Mouse (Mus musculus): Measurements from ENCODE around the gene Klhl40. TPM values are rescaled to one million over a fixed set of nuclear protein-coding genes. Genes with fewer than 3 reads are reported as not detected.

Klhl40 gene
- total and polyA plus RNA-seq, 2 experiments from 2014 or later, result 14.5 to 20.7 TPM

GRCm38 (mm10) chr9:121778066-121778624 lies 738 bp downstream of the Klhl40 start:
- Histone ChIP-seq H3K36me3 (replicated peaks; ENCODE audit: control insufficient read depth, insufficient read depth, low read length) (no peaks in the 10 kb centered on the region), H3K9ac (replicated peaks; ENCODE audit: low read depth, low read length) (no peak overlapping the region), H3K4me3 (ENCODE audit: low read depth, low read length) (peak overlapping the region; percentile 35), H3K9me3 (replicated peaks; ENCODE audit: control insufficient read depth, low read length) (no peaks in the 10 kb centered on the region), H3K27ac (ENCODE audit: low read depth) (peak overlapping the region; percentile 82), H3K4me2 (ENCODE audit: low read depth, low read length) (peak overlapping the region; percentile 69), H3K4me1 (ENCODE audit: control insufficient read depth, insufficient read depth) (peaks cover 38% of the 10 kb centered on the region), H3K27me3 (ENCODE audit: control insufficient read depth, insufficient read depth, low read length) (peaks cover 19% of the 10 kb centered on the region; the same call in 1 of the 2 replicates)
- no peak for DNase-seq (ENCODE audit: low spot score)
- 13% methylated on average over 54 of the region's 54 CpGs for WGBS
- peak; percentile 29 for ATAC-seq (ENCODE audit: insufficient read depth, low read depth)
- no peak for TF ChIP-seq CTCF (IDR thresholded peaks at IDR 0.05; ENCODE audit: low read depth)
- TF ChIP-seq EP300 (IDR thresholded peaks at IDR 0.05; ENCODE audit: low read depth), result no peak

- Histone ChIP-seq H3K27me3 (ENCODE audit: control insufficient read depth, insufficient read depth, low read length) (no peaks in the 10 kb centered on the region), H3K36me3 (replicated peaks; ENCODE audit: control insufficient read depth, insufficient read depth, low read length) (0 out of 2 replicates have a peak, but pooled peaks cover 7% of the 10 kb centered on the region), H3K4me1 (ENCODE audit: control insufficient read depth, insufficient read depth) (no peaks in the 10 kb centered on the region), H3K27ac (ENCODE audit: low read depth) (no peak overlapping the region), H3K4me3 (ENCODE audit: low read depth, low read length) (no peak overlapping the region), H3K9me3 (replicated peaks; ENCODE audit: control insufficient read depth, low read length) (no peaks in the 10 kb centered on the region), H3K9ac (replicated peaks; ENCODE audit: low read depth, low read length) (no peak overlapping the region), H3K4me2 (ENCODE audit: low read depth, low read length) (no peak overlapping the region)
- ATAC-seq (ENCODE audit: insufficient read depth, low read depth), result peak; percentile 36; the same call in 1 of the 2 replicates
- WGBS, result 72% methylated on average over 12 of the region's 12 CpGs
- no peak for TF ChIP-seq CTCF (IDR thresholded peaks at IDR 0.05; ENCODE audit: low read depth)
- no peak for TF ChIP-seq EP300 (IDR thresholded peaks at IDR 0.05; ENCODE audit: low read depth)
- no peak for DNase-seq (ENCODE audit: low spot score)
Observed at GRCm38 (mm10) chr9:121784801-121785200, 7.4 kb downstream of the Klhl40 start.

GRCm38 (mm10) chr9:121785261-121785660 lies 7.9 kb downstream of the Klhl40 start:
- Histone ChIP-seq H3K4me2 (ENCODE audit: low read depth, low read length) (no peak overlapping the region), H3K36me3 (replicated peaks; ENCODE audit: control insufficient read depth, insufficient read depth, low read length) (0 out of 2 replicates have a peak, but pooled peaks cover 7% of the 10 kb centered on the region), H3K27me3 (ENCODE audit: control insufficient read depth, insufficient read depth, low read length) (no peaks in the 10 kb centered on the region), H3K9me3 (replicated peaks; ENCODE audit: control insufficient read depth, low read length) (no peaks in the 10 kb centered on the region), H3K9ac (replicated peaks; ENCODE audit: low read depth, low read length) (no peak overlapping the region), H3K27ac (ENCODE audit: low read depth) (no peak overlapping the region), H3K4me1 (ENCODE audit: control insufficient read depth, insufficient read depth) (no peaks in the 10 kb centered on the region), H3K4me3 (ENCODE audit: low read depth, low read length) (no peak overlapping the region)
- TF ChIP-seq CTCF (IDR thresholded peaks at IDR 0.05; ENCODE audit: low read depth) (no peak), EP300 (IDR thresholded peaks at IDR 0.05; ENCODE audit: low read depth) (no peak)
- no peak for DNase-seq (ENCODE audit: low spot score)
- no peak for ATAC-seq (ENCODE audit: insufficient read depth, low read depth)
- WGBS, result 74% methylated on average over 8 of the region's 8 CpGs

- ATAC-seq (ENCODE audit: insufficient read depth, low read depth) (no peak), DNase-seq (ENCODE audit: low spot score) (no peak)
- H3K9ac ChIP-seq (replicated peaks; ENCODE audit: low read depth, low read length), result no peak overlapping the region
- 74% methylated on average over 2 of the region's 2 CpGs for WGBS
- H3K9me3 ChIP-seq (replicated peaks; ENCODE audit: control insufficient read depth, low read length), result no peaks in the 10 kb centered on the region
- no peak overlapping the region for H3K27ac ChIP-seq (ENCODE audit: low read depth)
- TF ChIP-seq EP300 (IDR thresholded peaks at IDR 0.05; ENCODE audit: low read depth), result no peak
- no peak for TF ChIP-seq CTCF (IDR thresholded peaks at IDR 0.05; ENCODE audit: low read depth)
- 0 out of 2 replicates have a peak, but pooled peaks cover under 1% of the 10 kb centered on the region for H3K4me1 ChIP-seq (ENCODE audit: control insufficient read depth, insufficient read depth)
- H3K4me2 ChIP-seq (ENCODE audit: low read depth, low read length), result no peak overlapping the region
- H3K4me3 ChIP-seq (ENCODE audit: low read depth, low read length), result no peak overlapping the region
- no peaks in the 10 kb centered on the region for H3K27me3 ChIP-seq (ENCODE audit: control insufficient read depth, insufficient read depth, low read length)
- 0 out of 2 replicates have a peak, but pooled peaks cover 7% of the 10 kb centered on the region for H3K36me3 ChIP-seq (replicated peaks; ENCODE audit: control insufficient read depth, insufficient read depth, low read length)
Observed at GRCm38 (mm10) chr9:121786359-121786758, 9.0 kb downstream of the Klhl40 start.

- DNase-seq (ENCODE audit: low spot score) (peak; percentile 78), ATAC-seq (ENCODE audit: insufficient read depth, low read depth) (peak; percentile 58)
Observed at GRCm38 (mm10) chr9:121791206-121791605, 13.8 kb downstream of the Klhl40 start.

More at GRCm38 (mm10) chr9:121791206-121791605, 13.8 kb downstream of the Klhl40 start:
- H3K4me3 ChIP-seq (ENCODE audit: low read depth, low read length), result peak overlapping the region; percentile 43
- H3K27me3 ChIP-seq (ENCODE audit: control insufficient read depth, insufficient read depth, low read length), result no peaks in the 10 kb centered on the region
- WGBS, result 3% methylated on average over 5 of the region's 5 CpGs
- H3K9ac ChIP-seq (replicated peaks; ENCODE audit: low read depth, low read length), result no peak overlapping the region
- 0 out of 2 replicates have a peak, but pooled peaks cover 7% of the 10 kb centered on the region for H3K36me3 ChIP-seq (replicated peaks; ENCODE audit: control insufficient read depth, insufficient read depth, low read length)
- TF ChIP-seq EP300 (IDR thresholded peaks at IDR 0.05; ENCODE audit: low read depth) (no peak), CTCF (IDR thresholded peaks at IDR 0.05; ENCODE audit: low read depth) (no peak)
- H3K4me1 ChIP-seq (ENCODE audit: control insufficient read depth, insufficient read depth), result peaks cover 33% of the 10 kb centered on the region
- H3K27ac ChIP-seq (ENCODE audit: low read depth), result peak overlapping the region; percentile 92
- H3K4me2 ChIP-seq (ENCODE audit: low read depth, low read length), result peak overlapping the region; percentile 72
- H3K9me3 ChIP-seq (replicated peaks; ENCODE audit: control insufficient read depth, low read length), result no peaks in the 10 kb centered on the region

Measured in heart, postnatal 0 days (tissue).